Mouse (Mus musculus) CH12F3 (cell line): Measurements from ENCODE around the gene Ceacam19.

Source experiments
- in situ Hi-C: fragments of 300-500 bp; cut with MboI; formaldehyde crosslinking; loops from 2 replicates; pipeline ENCODE4 v1.14.3; 2020; ENCODE audit warnings: low sequenced_read_pairs

Ceacam19 gene

GRCm38 (mm10) chr7:19889881-19890280 is 2.1 kb upstream of the Ceacam19 start:
- in situ Hi-C loops = no loop called here

- in situ Hi-C loops = no loop called here
Observed at GRCm38 (mm10) chr7:19880754-19881153, 7.0 kb downstream of the Ceacam19 start.

GRCm38 (mm10) chr7:19876781-19877425 is 10.9 kb downstream of the Ceacam19 start:
- in situ Hi-C loops = no loop called here

DNA sequence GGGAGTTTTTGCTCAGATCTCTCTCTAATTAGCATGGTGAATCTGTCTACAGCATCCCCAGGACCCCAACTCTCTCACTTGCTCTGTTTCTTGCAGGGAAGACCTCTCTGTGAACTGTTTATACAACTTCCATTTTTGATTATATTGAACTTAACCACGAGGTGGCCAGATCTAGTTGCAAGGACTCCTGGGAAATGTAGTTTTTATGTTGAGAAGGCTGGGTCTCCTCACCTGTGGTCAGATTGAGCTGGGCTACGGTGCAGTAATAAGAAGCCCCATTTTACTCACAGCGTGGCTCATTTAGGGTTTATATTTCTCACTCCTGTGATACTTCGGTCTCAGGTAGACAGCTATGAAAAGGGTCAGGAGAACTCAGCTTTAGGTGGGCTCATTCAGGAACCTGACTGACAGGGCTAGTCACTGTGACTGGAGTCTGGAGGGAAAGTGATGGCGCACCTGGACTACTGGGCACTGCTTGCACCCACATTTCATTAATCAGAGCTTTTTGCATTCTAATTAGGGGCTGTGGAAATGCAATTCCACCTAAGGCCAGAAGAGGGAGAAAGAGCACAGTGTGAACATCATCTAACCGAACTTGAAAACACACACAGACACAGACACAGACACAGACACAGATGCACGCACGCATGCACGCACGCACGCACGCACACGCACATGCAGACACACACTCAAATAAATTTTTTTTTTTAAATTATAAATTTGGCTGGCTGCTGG is 11.7 kb downstream of the Ceacam19 start:
- in situ Hi-C loops = no loop called here

DNA sequence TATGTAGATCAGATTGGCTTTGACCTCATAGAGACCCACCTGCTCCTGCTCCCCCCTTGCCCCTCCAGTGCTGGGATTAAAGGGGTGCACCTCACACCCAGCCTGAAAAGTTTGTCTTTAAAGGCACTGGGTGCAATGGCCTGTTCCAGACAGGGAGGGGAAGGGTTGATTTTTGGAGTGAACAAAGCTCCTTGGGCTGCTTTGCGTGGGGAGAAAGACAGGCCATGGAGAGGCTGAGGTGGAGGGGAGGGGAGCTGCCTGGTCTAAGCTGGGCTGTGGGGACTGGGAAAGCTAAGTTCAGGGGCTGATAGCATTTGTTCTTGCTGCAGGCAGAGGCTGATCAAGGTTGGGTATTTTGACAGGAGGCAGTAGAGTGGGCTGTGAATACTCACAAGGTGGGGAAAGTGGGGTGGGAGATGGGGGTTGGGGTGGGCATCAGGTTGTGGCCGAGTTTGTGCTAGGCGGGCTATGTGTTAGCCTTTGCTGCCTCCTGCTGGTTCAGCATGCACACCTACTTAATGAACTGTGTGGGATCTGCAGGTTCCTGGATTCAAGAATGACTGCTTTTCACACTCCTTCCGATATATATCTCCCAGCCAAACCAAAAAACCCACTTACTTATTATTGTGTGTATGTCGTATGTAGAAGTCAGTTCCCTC is 15.7 kb downstream of the Ceacam19 start:
- in situ Hi-C loops = loop anchor here (5.0 kb wide), 1 partner anchor 70 kb away; no protein-coding TSS in a partner anchor

GRCm38 (mm10) chr7:19871137-19871621 is 16.6 kb downstream of the Ceacam19 start:
- in situ Hi-C loops = loop anchor here (5.0 kb wide), 1 partner anchor 69 kb away; no protein-coding TSS in a partner anchor

- in situ Hi-C loops = no loop called here
Observed at GRCm38 (mm10) chr7:19867751-19868399, 19.9 kb downstream of the Ceacam19 start.

- in situ Hi-C loops = no loop called here
Observed at GRCm38 (mm10) chr7:19866490-19866889, 21.3 kb downstream of the Ceacam19 start.

DNA sequence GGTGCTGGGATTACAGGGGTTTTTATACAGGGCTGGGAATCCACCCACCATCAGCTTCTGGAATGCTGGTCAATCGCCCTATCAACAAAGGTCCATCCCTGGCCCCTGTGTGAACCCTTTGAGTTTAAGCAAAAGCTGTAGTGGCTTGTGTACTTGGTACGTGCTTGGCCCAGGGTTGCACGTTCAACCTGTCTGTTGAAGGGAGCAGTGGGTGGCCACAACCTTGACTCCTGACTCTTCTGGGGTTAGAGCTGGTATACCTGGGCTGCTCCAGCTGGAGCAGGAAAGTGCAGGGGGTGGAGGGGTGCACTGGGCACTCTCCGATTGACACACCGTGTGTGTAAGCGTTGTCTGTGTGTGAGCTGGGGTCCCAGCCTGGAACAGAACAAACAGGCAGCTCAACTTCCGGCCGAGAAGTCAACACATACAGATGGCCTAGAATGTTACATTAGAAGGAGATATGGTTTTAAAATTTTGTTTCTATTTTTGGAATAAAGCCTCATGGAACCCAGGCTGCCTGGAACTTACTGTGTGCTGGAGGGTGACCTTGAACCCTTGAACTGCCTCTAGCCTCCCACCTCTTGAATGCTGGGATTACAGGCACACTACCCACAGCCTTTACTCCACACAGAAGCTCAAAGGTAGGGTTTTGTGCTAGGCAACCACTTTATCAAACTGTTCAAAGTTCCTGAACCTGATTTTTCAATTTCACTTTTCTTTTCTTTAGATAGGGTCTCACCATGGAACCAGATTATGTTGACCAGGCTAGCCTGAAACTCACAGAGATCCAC is 22.3 kb downstream of the Ceacam19 start:
- in situ Hi-C loops = no loop called here

DNA sequence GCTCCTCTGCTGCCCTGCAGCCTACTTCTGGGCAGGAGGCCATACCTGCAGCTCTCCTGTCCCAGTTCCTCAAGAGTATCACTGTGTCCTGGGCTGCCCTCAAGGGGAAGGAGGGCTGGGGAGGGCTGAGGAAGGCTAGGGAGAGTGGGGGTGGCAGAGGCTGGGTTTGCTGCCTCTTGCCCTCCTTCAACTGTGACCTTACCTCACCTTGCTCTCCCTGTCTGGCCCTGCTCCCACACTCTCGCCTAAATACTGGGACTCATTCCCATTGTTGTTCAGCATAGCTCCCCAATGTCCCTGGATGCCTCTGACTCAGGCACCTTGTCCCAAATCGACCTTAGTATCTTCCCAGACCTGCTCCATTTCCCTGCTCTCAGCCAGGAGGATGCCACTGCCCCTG is 23.5 kb downstream of the Ceacam19 start:
- in situ Hi-C loops = no loop called here

DNA sequence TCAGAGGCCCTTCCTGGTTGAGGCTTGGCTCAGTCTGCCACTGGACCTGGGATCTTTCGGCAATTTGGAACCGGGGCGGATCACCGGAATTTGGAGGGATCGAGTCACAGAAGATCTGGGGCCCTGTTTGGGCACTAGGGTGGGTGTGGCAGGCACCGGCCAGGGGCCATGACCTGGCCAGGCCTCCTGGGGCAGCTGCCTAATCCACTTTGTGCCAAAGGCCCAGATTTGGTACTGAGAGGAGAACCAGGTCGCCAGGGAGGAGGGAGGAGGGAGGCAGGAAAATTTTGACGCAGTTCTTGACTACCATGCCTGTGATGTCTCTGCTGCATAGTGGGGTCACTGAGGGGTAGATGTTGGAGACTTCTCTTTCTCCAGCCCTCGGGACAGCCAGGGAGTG is 26.6 kb downstream of the Ceacam19 start, which contains the start of gene Ceacam16:
Gene Ceacam16, minus strand, starts transcription at position 101 of the 400 bp plus-strand sequence.
- in situ Hi-C loops = no loop called here

DNA sequence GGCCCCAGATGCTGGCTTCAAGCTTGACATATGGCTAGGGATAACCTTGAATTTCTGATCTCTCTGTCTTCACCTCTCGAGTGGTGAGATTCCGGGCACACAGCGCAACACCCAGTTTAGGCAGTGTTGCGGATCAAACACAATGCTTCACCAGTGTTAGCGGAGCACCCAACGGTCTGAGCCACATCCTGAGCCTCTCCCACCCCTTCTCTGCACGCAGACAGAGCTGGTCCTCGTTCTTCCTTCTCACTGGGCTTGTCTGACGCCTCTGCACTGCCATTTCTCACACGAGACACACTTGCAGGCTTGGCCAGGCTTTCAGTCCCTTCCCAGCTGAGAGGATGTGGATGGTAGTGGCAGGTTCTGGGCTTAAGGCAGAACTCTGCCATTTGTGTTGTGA is 28.0 kb downstream of the Ceacam19 start:
- in situ Hi-C loops = no loop called here

GRCm38 (mm10) chr7:19856283-19856682 is 31.5 kb downstream of the Ceacam19 start:
- in situ Hi-C loops = no loop called here

DNA sequence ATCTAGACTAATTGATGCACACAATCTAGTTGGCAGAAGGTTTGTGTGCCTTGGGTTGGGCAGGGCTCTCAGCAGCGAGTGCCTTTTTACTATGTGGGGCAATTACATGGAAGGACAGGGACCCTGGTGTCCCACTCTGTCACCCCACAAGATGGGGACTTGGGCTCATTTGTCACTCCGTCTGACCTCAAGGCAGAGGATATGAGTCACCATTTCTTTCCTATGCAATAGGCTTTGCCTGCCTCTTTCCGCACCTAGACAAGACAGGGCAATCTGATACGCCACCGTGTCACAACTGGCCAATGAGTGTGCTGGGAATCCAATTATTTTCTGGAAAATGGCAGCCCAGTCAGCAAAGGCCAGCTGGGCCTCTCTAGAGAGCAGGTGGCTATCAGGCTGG is 32.1 kb downstream of the Ceacam19 start:
- in situ Hi-C loops = no loop called here

- in situ Hi-C loops = no loop called here
Observed at GRCm38 (mm10) chr7:19853526-19853925, 34.2 kb downstream of the Ceacam19 start.

- in situ Hi-C loops = no loop called here
Observed at GRCm38 (mm10) chr7:19851858-19852570, 35.8 kb downstream of the Ceacam19 start, which contains the start of gene Gm19345. Gene Gm19345, plus strand, starts transcription at chr7:19852003.

DNA sequence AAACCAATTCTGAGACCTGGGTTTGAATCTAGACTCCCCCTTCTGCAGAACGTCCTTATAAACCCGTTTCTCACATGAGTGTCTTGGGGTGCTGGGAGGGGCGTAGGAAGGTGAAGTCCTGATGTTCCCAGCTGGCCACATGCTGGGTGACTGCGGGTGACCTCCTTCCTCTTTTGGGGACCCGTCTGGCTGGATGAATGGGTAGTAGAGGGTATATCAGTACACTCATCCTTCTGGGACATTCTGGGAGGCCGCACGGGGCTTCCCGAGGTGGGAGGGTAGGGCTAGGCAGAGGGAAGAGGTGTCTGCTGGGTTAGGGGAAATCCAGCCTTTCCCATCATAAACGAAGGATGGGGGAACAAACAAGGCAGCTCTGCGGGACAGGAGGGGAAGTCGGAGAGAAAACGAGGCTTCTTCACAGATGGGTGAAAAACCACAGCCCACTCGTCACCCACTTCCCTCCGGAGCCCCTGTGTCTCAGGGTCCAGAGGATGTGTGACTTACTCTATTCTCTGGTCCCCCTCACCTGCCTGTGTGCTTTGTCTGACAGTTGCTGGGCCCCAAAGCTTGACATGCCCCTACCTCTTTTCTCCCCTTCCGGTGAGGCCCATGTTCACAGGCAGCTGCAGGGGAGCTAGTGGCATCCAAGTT is 43.1 kb downstream of the Ceacam19 start:
- in situ Hi-C loops = loop anchor here (5.0 kb wide), 1 partner anchor 42 kb away; no protein-coding TSS in a partner anchor

DNA sequence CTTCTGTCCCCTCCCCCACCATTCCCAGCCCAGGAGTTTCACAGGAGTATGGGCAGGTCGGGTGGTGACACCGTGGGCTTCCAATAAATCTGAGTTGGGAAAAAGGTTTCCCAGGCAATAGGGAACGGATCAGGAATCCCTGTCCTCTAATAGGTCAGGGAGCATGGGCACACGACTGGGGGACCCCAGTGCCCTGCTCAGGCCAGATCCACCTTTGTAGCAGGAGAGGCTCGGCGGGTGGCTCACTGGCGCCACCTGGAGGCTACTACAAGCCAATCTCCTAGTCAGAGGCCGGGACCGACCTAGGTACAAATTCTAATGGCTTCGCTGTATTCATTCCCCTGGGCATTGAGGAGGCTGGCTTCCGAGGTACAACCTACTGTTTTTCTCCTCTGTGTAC is 44.2 kb downstream of the Ceacam19 start:
- in situ Hi-C loops = loop anchor here (5.0 kb wide), 1 partner anchor 41 kb away; no protein-coding TSS in a partner anchor
